Mouse (Mus musculus) midbrain, embryonic 10.5 days (tissue): Measurements from ENCODE around the gene Brca2. TPM values are rescaled to one million over a fixed set of nuclear protein-coding genes. Genes with fewer than 3 reads are reported as not detected.
A peak's percentile ranks its signal among the peaks of the same experiment; 100 is the strongest.
"Not testable (repeated sequence)": the region's sequence is repeated elsewhere in the genome, so short reads cannot be mapped to it uniquely, and the experiment has no call there.

ENCODE experiments used
- DNase-seq: peaks from one replicate; pipeline ENCODE4 v3.0.0-alpha.2; 2017; ENCODE audit warnings: low spot score
- H3K27ac ChIP-seq: fragments of 300-500 bp; sonication (generic); replicated peaks from 2 replicates; pipeline ENCODE4 v1.5.1; 2016; ENCODE audit warnings: mild to moderate bottlenecking
- H3K27me3 ChIP-seq: fragments of 300-500 bp; sonication (generic); 2 replicates; pipeline ENCODE4 v1.6.1; 2016; ENCODE audit warnings: low read depth, mild to moderate bottlenecking; ENCODE audit not compliant: poor library complexity, severe bottlenecking
- H3K36me3 ChIP-seq: fragments of 300-500 bp; sonication (generic); 2 replicates; pipeline ENCODE4 v1.6.1; 2016; ENCODE audit warnings: mild to moderate bottlenecking, moderate library complexity
- H3K4me1 ChIP-seq: fragments of 300-500 bp; sonication (generic); 2 replicates; pipeline ENCODE4 v1.6.1; 2016
- H3K4me3 ChIP-seq: fragments of 300-500 bp; sonication (generic); 2 replicates; pipeline ENCODE4 v1.5.1; 2016; ENCODE audit warnings: mild to moderate bottlenecking, moderate library complexity
- H3K9me3 ChIP-seq: fragments of 300-500 bp; sonication (generic); replicated peaks from 2 replicates; pipeline ENCODE4 v1.6.1; 2016; ENCODE audit warnings: mild to moderate bottlenecking
- WGBS: fragments of 180-500 bp; shearing (Covaris S2); methylation state at CpG from one replicate; pipeline ENCODE4 v1.1.7; 2016; 5-methylcytosine and 5-hydroxymethylcytosine counted together
- polyA plus RNA-seq: library from polyadenylated mRNA; unstranded; fragments of >200 nt; fragmentation: Nextera tagmentation; extraction: Ambion mirVana; gene quantifications from 2 replicates; pipeline ENCODE4 v1.2.1, GENCODE M21; 2016

Brca2 gene
- polyA plus RNA-seq: 34.9 and 36.1 TPM in 2 replicates

- Histone ChIP-seq H3K9me3 (no peaks in the 10 kb centered on the region), H3K4me3 (peak within 1 kb of the TSS; percentile 87), H3K27me3 (no peaks in the 10 kb centered on the region), H3K4me1 (peaks cover 18% of the 10 kb centered on the region), H3K27ac (peak within 1 kb of the TSS; percentile 96), H3K36me3 (peaks cover 12% of the 10 kb centered on the region)
- WGBS: 7% methylated on average over 63 of the region's 63 CpGs
- DNase-seq: peak; percentile 94
Measured at GRCm38 (mm10) chr5:150521937-150522866, at the start of gene Brca2. TSS of gene Brca2 (plus strand) at chr5:150522630.

GRCm38 (mm10) chr5:150477364-150477763 lies 45.1 kb upstream of the Brca2 start:
- no peaks in the 10 kb centered on the region for H3K9me3 ChIP-seq
- no peaks in the 10 kb centered on the region for H3K4me1 ChIP-seq
- H3K27me3 ChIP-seq: no peaks in the 10 kb centered on the region
- no peak overlapping the region for H3K27ac ChIP-seq
- no peaks in the 10 kb centered on the region for H3K36me3 ChIP-seq
- DNase-seq: no peak
- no peak overlapping the region for H3K4me3 ChIP-seq
- WGBS: 66% methylated on average over 4 of the region's 4 CpGs

- DNase-seq: no peak
- H3K4me1 ChIP-seq: no peaks in the 10 kb centered on the region
- no peak overlapping the region for H3K4me3 ChIP-seq
- no peaks in the 10 kb centered on the region for H3K36me3 ChIP-seq
- H3K9me3 ChIP-seq: no peaks in the 10 kb centered on the region
- WGBS: 83% methylated on average over 4 of the region's 4 CpGs
- H3K27ac ChIP-seq: no peak overlapping the region
- H3K27me3 ChIP-seq: no peaks in the 10 kb centered on the region
Measured at GRCm38 (mm10) chr5:150478612-150479011, 43.8 kb upstream of the Brca2 start.

DNA sequence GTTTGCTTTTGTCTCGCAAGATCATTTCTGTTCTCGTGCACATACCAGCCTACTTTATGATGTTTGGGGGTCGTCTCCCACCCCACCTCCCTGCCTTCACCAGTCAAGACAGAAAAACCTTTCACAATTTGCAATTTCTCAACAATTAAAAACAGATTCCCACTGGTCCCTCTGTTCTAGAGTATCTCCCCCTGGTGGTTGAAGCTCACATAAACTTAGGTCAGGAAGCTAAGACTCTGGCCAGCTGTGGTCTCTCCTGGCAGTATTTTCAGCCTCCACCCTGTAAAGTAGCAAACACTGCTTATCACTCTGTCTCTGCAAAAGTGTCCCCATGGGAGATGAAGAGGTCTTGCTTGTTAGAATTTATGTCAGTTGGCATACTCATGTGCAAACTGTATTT lies 37.2 kb upstream of the Brca2 start:
- no peaks in the 10 kb centered on the region for H3K27me3 ChIP-seq
- no peak overlapping the region for H3K27ac ChIP-seq
- 73% methylated on average over 3 of the region's 3 CpGs for WGBS
- no peaks in the 10 kb centered on the region for H3K36me3 ChIP-seq
- H3K4me3 ChIP-seq: no peak overlapping the region
- H3K4me1 ChIP-seq: no peaks in the 10 kb centered on the region
- DNase-seq: no peak
- no peaks in the 10 kb centered on the region for H3K9me3 ChIP-seq

GRCm38 (mm10) chr5:150490285-150490684 lies 32.1 kb upstream of the Brca2 start:
- Histone ChIP-seq H3K36me3 (no peaks in the 10 kb centered on the region), H3K27me3 (no peaks in the 10 kb centered on the region), H3K27ac (no peak overlapping the region), H3K9me3 (no peaks in the 10 kb centered on the region), H3K4me3 (no peak overlapping the region), H3K4me1 (no peaks in the 10 kb centered on the region)
- DNase-seq: no peak
- 88% methylated on average over 3 of the region's 3 CpGs for WGBS

DNA sequence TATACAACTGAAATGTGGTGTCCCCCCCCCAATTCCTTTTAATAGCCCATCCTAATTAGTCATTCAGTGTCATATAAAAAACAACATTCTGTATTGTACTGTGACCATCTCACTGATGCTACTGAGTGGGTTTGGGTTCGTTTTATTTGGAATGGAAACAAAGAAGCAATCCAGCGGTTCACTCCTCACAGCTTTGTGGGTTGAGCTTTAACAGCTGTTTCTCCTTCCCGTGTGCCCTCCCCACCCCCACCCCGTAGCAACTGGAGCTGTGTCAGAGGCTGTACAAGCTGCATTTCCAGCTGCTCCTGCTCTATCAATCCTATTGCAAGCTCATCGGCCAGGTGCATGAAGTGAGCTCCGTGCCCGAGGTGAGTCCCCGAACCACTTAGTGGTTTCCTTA lies 31.6 kb upstream of the Brca2 start:
- 75% methylated on average over 8 of the region's 8 CpGs for WGBS

GRCm38 (mm10) chr5:150491573-150492173 lies 30.8 kb upstream of the Brca2 start:
- 88% methylated on average over 4 of the region's 4 CpGs for WGBS
- DNase-seq, H3K4me3 ChIP-seq: not testable (repeated sequence)

More for the DNA sequence above, 31.6 kb upstream of the Brca2 start:
- H3K9me3 ChIP-seq: no peaks in the 10 kb centered on the region
- H3K27ac ChIP-seq: no peak overlapping the region
- H3K4me1 ChIP-seq: no peaks in the 10 kb centered on the region
- H3K36me3 ChIP-seq: no peaks in the 10 kb centered on the region
- no peak for DNase-seq
- no peaks in the 10 kb centered on the region for H3K27me3 ChIP-seq
- no peak overlapping the region for H3K4me3 ChIP-seq

GRCm38 (mm10) chr5:150495792-150496191 lies 26.6 kb upstream of the Brca2 start:
- peak; percentile 28 for DNase-seq
- Histone ChIP-seq H3K4me1 (no peaks in the 10 kb centered on the region), H3K27me3 (no peaks in the 10 kb centered on the region), H3K27ac (no peak overlapping the region), H3K36me3 (no peaks in the 10 kb centered on the region), H3K9me3 (no peaks in the 10 kb centered on the region), H3K4me3 (no peak overlapping the region)
- 45% methylated on average over 6 of the region's 6 CpGs for WGBS

More at GRCm38 (mm10) chr5:150491573-150492173, 30.8 kb upstream of the Brca2 start:
- not testable (repeated sequence) for H3K4me1 ChIP-seq, H3K27me3 ChIP-seq, H3K9me3 ChIP-seq, H3K36me3 ChIP-seq, H3K27ac ChIP-seq

DNA sequence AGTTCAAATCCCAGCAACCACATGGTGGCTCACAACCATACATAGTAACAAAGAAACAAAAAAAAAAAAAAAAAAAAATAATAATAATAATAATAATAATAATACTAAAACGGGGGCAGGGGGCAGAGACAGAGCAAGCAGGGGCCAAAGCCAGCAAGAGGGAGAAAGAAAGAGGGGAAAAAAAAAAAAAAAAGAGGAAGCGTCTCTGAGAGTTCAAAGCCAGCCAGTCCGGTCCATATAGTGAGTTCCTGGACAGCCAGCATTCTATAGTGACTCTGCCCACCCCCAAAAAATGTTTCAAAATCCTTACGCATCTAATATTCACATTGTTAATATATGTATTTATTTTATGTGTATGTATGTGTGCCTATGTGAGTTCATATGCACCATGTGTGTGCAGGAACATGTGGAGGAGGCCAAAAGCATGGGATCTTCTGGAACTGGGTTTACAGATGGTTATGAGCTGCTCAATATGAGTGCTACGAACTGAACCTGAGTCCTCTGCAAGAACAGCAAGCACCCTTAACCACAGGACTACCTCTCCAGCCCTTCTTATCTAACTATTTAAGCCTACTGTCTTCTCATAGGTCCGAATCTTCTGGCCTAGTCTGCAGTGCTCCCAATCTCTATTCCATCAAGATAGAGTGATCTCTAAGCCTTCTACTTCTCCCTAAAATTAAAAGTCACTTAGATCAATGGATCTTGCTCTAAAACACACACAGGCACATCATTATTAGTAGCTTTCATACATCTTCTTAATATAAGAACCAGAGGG lies 11.8 kb upstream of the Brca2 start:
- no peak overlapping the region for H3K27ac ChIP-seq
- no peaks in the 10 kb centered on the region for H3K27me3 ChIP-seq
- 0 out of 2 replicates have a peak, but pooled peaks cover 3% of the 10 kb centered on the region for H3K9me3 ChIP-seq
- H3K4me1 ChIP-seq: no peaks in the 10 kb centered on the region
- H3K36me3 ChIP-seq: no peaks in the 10 kb centered on the region
- H3K4me3 ChIP-seq: no peak overlapping the region
- WGBS: 84% methylated on average over 6 of the region's 6 CpGs
- DNase-seq: no peak

DNA sequence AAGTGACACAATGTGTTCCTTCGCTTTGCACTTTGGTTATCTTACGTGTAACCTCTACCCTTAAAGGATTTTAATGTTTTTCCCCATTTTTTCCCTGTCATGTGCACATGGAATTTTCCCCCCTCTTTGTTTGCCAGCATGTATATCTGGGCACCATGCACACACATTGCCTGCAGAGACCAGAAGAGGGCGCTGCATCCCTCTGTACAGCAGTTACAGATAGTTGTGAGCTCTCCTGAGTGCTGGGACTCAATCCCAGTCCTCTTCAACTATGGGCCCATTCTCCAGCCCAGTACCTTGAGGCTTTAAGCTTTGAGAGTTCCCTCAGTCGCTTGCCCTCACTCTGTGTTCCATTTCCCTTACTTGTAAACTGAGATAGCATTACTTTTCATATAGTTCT lies 9.2 kb upstream of the Brca2 start:
- no peaks in the 10 kb centered on the region for H3K27me3 ChIP-seq
- no peaks in the 10 kb centered on the region for H3K36me3 ChIP-seq
- 0 out of 2 replicates have a peak, but pooled peaks cover 3% of the 10 kb centered on the region for H3K9me3 ChIP-seq
- no peaks in the 10 kb centered on the region for H3K4me1 ChIP-seq
- no peak overlapping the region for H3K4me3 ChIP-seq
- no peak overlapping the region for H3K27ac ChIP-seq
- 79% methylated on average over 4 of the region's 4 CpGs for WGBS
- DNase-seq: no peak

GRCm38 (mm10) chr5:150514027-150514426 lies 8.4 kb upstream of the Brca2 start:
- no peaks in the 10 kb centered on the region for H3K27me3 ChIP-seq
- H3K4me3 ChIP-seq: no peak overlapping the region
- no peaks in the 10 kb centered on the region for H3K36me3 ChIP-seq
- WGBS: 79% methylated on average over 1 of the region's 1 CpGs
- H3K9me3 ChIP-seq: 0 out of 2 replicates have a peak, but pooled peaks cover 3% of the 10 kb centered on the region
- no peak overlapping the region for H3K27ac ChIP-seq
- no peaks in the 10 kb centered on the region for H3K4me1 ChIP-seq
- DNase-seq: no peak

- no peak within 1 kb of the TSS for H3K27ac ChIP-seq
- WGBS: 67% methylated on average over 4 of the region's 4 CpGs
- no peaks in the 10 kb centered on the region for H3K36me3 ChIP-seq
- peaks cover 7% of the 10 kb centered on the region for H3K4me1 ChIP-seq
- no peak for DNase-seq
- H3K9me3 ChIP-seq: 0 out of 2 replicates have a peak, but pooled peaks cover 3% of the 10 kb centered on the region
- no peaks in the 10 kb centered on the region for H3K27me3 ChIP-seq
- no peak within 1 kb of the TSS for H3K4me3 ChIP-seq
Measured at GRCm38 (mm10) chr5:150518064-150518463, 4.4 kb upstream of the Brca2 start, which contains the start of gene Zar1l. TSS of gene Zar1l (minus strand) at chr5:150518164.
